Mouse (Mus musculus) lung, postnatal 36 days (tissue): Measurements from ENCODE around the gene Slc39a13.
A peak's percentile ranks its signal among the peaks of the same experiment; 100 is the strongest.
"Not testable (repeated sequence)": the region's sequence is repeated elsewhere in the genome, so short reads cannot be mapped to it uniquely, and the experiment has no call there.

Source experiments
- DNase-seq: peaks from one replicate; pipeline ENCODE4 v3.0.0; 2022; ENCODE audit warnings: mixed read lengths

Slc39a13 gene

GRCm38 (mm10) chr2:91070076-91070800 lies at the start of gene Slc39a13:
Gene Slc39a13, minus strand, starts transcription at chr2:91070417.
- peak; percentile 97 for DNase-seq

GRCm38 (mm10) chr2:91119551-91119950 lies 49.3 kb upstream of the Slc39a13 start:
- no peak for DNase-seq

- no peak for DNase-seq
These were observed 48.8 kb upstream of the Slc39a13 start for GRCm38 (mm10) chr2:91119061-91119460.

GRCm38 (mm10) chr2:91118647-91119046 lies 48.4 kb upstream of the Slc39a13 start:
- no peak for DNase-seq

GRCm38 (mm10) chr2:91117585-91118275 lies 47.5 kb upstream of the Slc39a13 start, which contains the start of gene Mybpc3:
Gene Mybpc3, plus strand, starts transcription at chr2:91118144.
- DNase-seq: no peak

GRCm38 (mm10) chr2:91116842-91117241 lies 46.6 kb upstream of the Slc39a13 start:
- no peak for DNase-seq

- DNase-seq: no peak
These were observed 45.4 kb upstream of the Slc39a13 start for GRCm38 (mm10) chr2:91115578-91115970.

GRCm38 (mm10) chr2:91114781-91115577 lies 44.8 kb upstream of the Slc39a13 start:
- DNase-seq: peak; percentile 98

- DNase-seq: no peak
These were observed 43.6 kb upstream of the Slc39a13 start for GRCm38 (mm10) chr2:91113852-91114251.

GRCm38 (mm10) chr2:91113334-91113733 lies 43.1 kb upstream of the Slc39a13 start:
- no peak for DNase-seq

- peak; percentile 80 for DNase-seq
These were observed 42.3 kb upstream of the Slc39a13 start for GRCm38 (mm10) chr2:91112491-91112890.

GRCm38 (mm10) chr2:91111832-91112231 lies 41.6 kb upstream of the Slc39a13 start:
- DNase-seq: not testable (repeated sequence)

- no peak for DNase-seq
These were observed 40.2 kb upstream of the Slc39a13 start for GRCm38 (mm10) chr2:91110429-91110828.

GRCm38 (mm10) chr2:91109807-91110385 lies 39.7 kb upstream of the Slc39a13 start:
- peak; percentile 69 for DNase-seq

GRCm38 (mm10) chr2:91109241-91109640 lies 39.0 kb upstream of the Slc39a13 start:
- no peak for DNase-seq

GRCm38 (mm10) chr2:91108156-91108555 lies 37.9 kb upstream of the Slc39a13 start:
- DNase-seq: peak; percentile 54

- DNase-seq: peak; percentile 96
These were observed 31.0 kb upstream of the Slc39a13 start for GRCm38 (mm10) chr2:91101124-91101740.

- peak; percentile 82 for DNase-seq
These were observed 27.9 kb upstream of the Slc39a13 start for GRCm38 (mm10) chr2:91098156-91098555.

GRCm38 (mm10) chr2:91097015-91097414 lies 26.8 kb upstream of the Slc39a13 start:
- DNase-seq: no peak

- DNase-seq: peak; percentile 76
These were observed 26.3 kb upstream of the Slc39a13 start for GRCm38 (mm10) chr2:91096524-91096923.

GRCm38 (mm10) chr2:91090827-91091226 lies 20.6 kb upstream of the Slc39a13 start:
- DNase-seq: no peak

GRCm38 (mm10) chr2:91090208-91090607 lies 20.0 kb upstream of the Slc39a13 start:
- DNase-seq: peak; percentile 53
